19 mouse cellular contexts compared by ENCODE assay signal in the genomic region with DNA sequence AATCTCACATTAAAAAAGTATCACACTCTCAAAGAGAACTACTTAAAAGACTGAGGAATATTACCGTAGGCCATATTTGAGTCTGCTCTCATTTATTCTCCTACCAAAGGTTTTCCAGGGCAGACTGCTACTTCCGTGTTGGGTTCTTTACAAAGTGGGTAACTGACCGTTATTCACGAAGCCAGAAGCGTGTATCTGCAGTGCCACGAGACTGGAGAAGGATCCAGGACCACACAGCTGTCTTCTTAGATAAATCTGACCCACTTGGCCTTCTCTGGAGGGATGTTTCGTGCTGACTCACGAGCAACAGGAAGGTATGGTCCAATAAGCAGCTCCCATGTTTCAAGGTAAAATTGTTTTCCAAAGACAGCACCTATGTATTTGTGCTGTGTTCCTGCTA. TPM values are rescaled to one million over a fixed set of nuclear protein-coding genes. Genes with fewer than 3 reads are reported as not detected.
DNase-seq lines count a peak whose midpoint lies in the region; ATAC-seq and TF ChIP-seq lines count a peak whose summit lies in the region.
"Had no signal": no experiment of that assay in that cellular context is flagged by ENCODE, and none has a peak within 500 bp of the region (broad histone marks: within the 10 kb centered on the region; RNA-seq: fewer than 3 reads in every experiment).

No protein-coding gene starts in this region.

- no peak overlapping the region for H3K9ac ChIP-seq in lung, embryonic 14.5 days
- 0 out of 2 replicates have a peak overlapping the region, but pooled peaks have one; percentile 46 for H3K9ac ChIP-seq in liver, embryonic 13.5 days
- H3K9ac ChIP-seq in kidney, embryonic 16.5 days (replicated peaks; ENCODE audit: low read length), result no peak overlapping the region
- no peak overlapping the region for H3K9ac ChIP-seq in midbrain, embryonic 16.5 days (ENCODE audit: low read depth, low read length)
- no peak overlapping the region for H3K9ac ChIP-seq in intestine, embryonic 16.5 days (ENCODE audit: low read depth, low read length)
- H3K9ac ChIP-seq: forebrain, embryonic 15.5 days; heart, embryonic 12.5 days; hindbrain, embryonic 15.5 days; neural tube, embryonic 13.5 days had no signal

- H3K27ac ChIP-seq in lung, embryonic 14.5 days (ENCODE audit: low read depth), result peak overlapping the region; percentile 30
- peak overlapping the region; percentile 97 for H3K27ac ChIP-seq in liver, embryonic 13.5 days
- H3K27ac ChIP-seq in kidney, embryonic 16.5 days (ENCODE audit: low read length), result no peak overlapping the region
- H3K27ac ChIP-seq in midbrain, embryonic 16.5 days (ENCODE audit: low read length), result no peak overlapping the region
- no peak overlapping the region for H3K27ac ChIP-seq in intestine, embryonic 16.5 days (ENCODE audit: low read length)
- H3K27ac ChIP-seq: forebrain, embryonic 15.5 days; hindbrain, embryonic 15.5 days; neural tube, embryonic 13.5 days had no signal

- peaks cover 5% of the 10 kb centered on the region; the same call in 1 of the 2 replicates for H3K4me1 ChIP-seq in lung, embryonic 14.5 days (ENCODE audit: insufficient read depth)
- H3K4me1 ChIP-seq in liver, embryonic 13.5 days (replicated peaks), result peaks cover 48% of the 10 kb centered on the region
- H3K4me1 ChIP-seq in kidney, embryonic 16.5 days (ENCODE audit: insufficient read depth, low read length), result peaks cover 12% of the 10 kb centered on the region
- H3K4me1 ChIP-seq in midbrain, embryonic 16.5 days (ENCODE audit: control insufficient read depth, insufficient read depth, low read length), result peaks cover 18% of the 10 kb centered on the region
- H3K4me1 ChIP-seq in intestine, embryonic 16.5 days (ENCODE audit: control insufficient read depth, insufficient read depth, low read length), result peaks cover 2% of the 10 kb centered on the region; the same call in 1 of the 2 replicates

- H3K4me2 ChIP-seq in lung, embryonic 14.5 days, result no peak overlapping the region
- peak overlapping the region; percentile 97 for H3K4me2 ChIP-seq in liver, embryonic 13.5 days
- H3K4me2 ChIP-seq in kidney, embryonic 16.5 days (replicated peaks; ENCODE audit: low read depth, low read length), result no peak overlapping the region
- H3K4me2 ChIP-seq in midbrain, embryonic 16.5 days (ENCODE audit: low read length), result no peak overlapping the region
- no peak overlapping the region for H3K4me2 ChIP-seq in intestine, embryonic 16.5 days (ENCODE audit: low read depth, low read length)
- H3K4me2 ChIP-seq: forebrain, embryonic 15.5 days; heart, embryonic 12.5 days; midbrain, embryonic 11.5 days; neural tube, embryonic 13.5 days had no signal

- 84% methylated on average over 8 of the region's 8 CpGs for WGBS in lung, embryonic 14.5 days
- WGBS in liver, embryonic 13.5 days (ENCODE audit: insufficient replicate concordance), result 19% methylated on average over 8 of the region's 8 CpGs
- WGBS in kidney, embryonic 16.5 days, result 80% methylated on average over 8 of the region's 8 CpGs
- WGBS in midbrain, embryonic 16.5 days, result 86% methylated on average over 8 of the region's 8 CpGs
- 84% methylated on average over 8 of the region's 8 CpGs for WGBS in intestine, embryonic 16.5 days

- DNase-seq in lung, embryonic 14.5 days, result no peak
- DNase-seq in lung, postnatal 14 days, result no peak
- peak; percentile 83 for DNase-seq in c-Kit-negative CD71-positive TER-119-positive erythroid progenitor cells, embryonic 14.5 days (ENCODE audit: low read depth, low spot score)
- DNase-seq in liver, embryonic 13.5 days, result peak; percentile 68
- peak; percentile 54 to 75 for DNase-seq in spleen, postnatal 36 days (ENCODE audit: low spot score in 2 of 2)
- DNase-seq: cerebellum, postnatal 14 days; heart, postnatal 36 days; kidney, adult 11 months; kidney, postnatal 10 days; layer of hippocampus, adult 9-11 months; lung, postnatal 10 days had no signal

- no peak overlapping the region for H3K4me3 ChIP-seq in lung, embryonic 14.5 days (ENCODE audit: low read depth, low read length)
- peak overlapping the region; percentile 35 for H3K4me3 ChIP-seq in liver, embryonic 13.5 days (replicated peaks)
- no peak overlapping the region for H3K4me3 ChIP-seq in kidney, embryonic 16.5 days (ENCODE audit: low read length)
- no peak overlapping the region for H3K4me3 ChIP-seq in midbrain, embryonic 16.5 days (ENCODE audit: low read depth, low read length)
- no peak overlapping the region for H3K4me3 ChIP-seq in intestine, embryonic 16.5 days (ENCODE audit: low read length)
- H3K4me3 ChIP-seq: forebrain, embryonic 15.5 days; heart, embryonic 12.5 days; hindbrain, embryonic 15.5 days; neural tube, embryonic 13.5 days had no signal

- no peaks in the 10 kb centered on the region for H3K36me3 ChIP-seq in lung, embryonic 14.5 days (ENCODE audit: insufficient read depth)
- H3K36me3 ChIP-seq in liver, embryonic 13.5 days, result peaks cover 5% of the 10 kb centered on the region; the same call in 1 of the 2 replicates
- H3K36me3 ChIP-seq in kidney, embryonic 16.5 days (ENCODE audit: insufficient read depth, low read length), result no peaks in the 10 kb centered on the region
- H3K36me3 ChIP-seq in midbrain, embryonic 16.5 days (ENCODE audit: control insufficient read depth, insufficient read depth, low read length), result no peaks in the 10 kb centered on the region
- no peaks in the 10 kb centered on the region for H3K36me3 ChIP-seq in intestine, embryonic 16.5 days (ENCODE audit: control insufficient read depth, insufficient read depth, low read length)
- H3K36me3 ChIP-seq: forebrain, embryonic 15.5 days; heart, embryonic 12.5 days; hindbrain, embryonic 15.5 days had no signal

- H3K9me3 ChIP-seq in lung, embryonic 14.5 days (ENCODE audit: low read depth, low read length), result no peaks in the 10 kb centered on the region
- no peaks in the 10 kb centered on the region for H3K9me3 ChIP-seq in liver, embryonic 13.5 days (replicated peaks)
- H3K9me3 ChIP-seq in kidney, embryonic 16.5 days (ENCODE audit: low read length), result no peaks in the 10 kb centered on the region
- H3K9me3 ChIP-seq in midbrain, embryonic 16.5 days (replicated peaks; ENCODE audit: control insufficient read depth, low read length, poor library complexity, severe bottlenecking), result no peaks in the 10 kb centered on the region
- H3K9me3 ChIP-seq in intestine, embryonic 16.5 days (ENCODE audit: control insufficient read depth, low read length), result no peaks in the 10 kb centered on the region
- H3K9me3 ChIP-seq: forebrain, embryonic 15.5 days; heart, embryonic 12.5 days; hindbrain, embryonic 15.5 days; neural tube, embryonic 13.5 days had no signal

- no peaks in the 10 kb centered on the region for H3K27me3 ChIP-seq in lung, embryonic 14.5 days (ENCODE audit: insufficient read depth, low read length)
- no peaks in the 10 kb centered on the region for H3K27me3 ChIP-seq in liver, embryonic 13.5 days
- no peaks in the 10 kb centered on the region for H3K27me3 ChIP-seq in kidney, embryonic 16.5 days (ENCODE audit: insufficient read depth, low read length)
- H3K27me3 ChIP-seq in midbrain, embryonic 16.5 days (ENCODE audit: control insufficient read depth, insufficient read depth, low read depth, low read length), result no peaks in the 10 kb centered on the region
- H3K27me3 ChIP-seq in intestine, embryonic 16.5 days (replicated peaks; ENCODE audit: control insufficient read depth, insufficient read depth, low read length), result no peaks in the 10 kb centered on the region
- H3K27me3 ChIP-seq: forebrain, embryonic 15.5 days; heart, embryonic 12.5 days; hindbrain, embryonic 15.5 days; neural tube, embryonic 13.5 days had no signal

- ATAC-seq in lung, embryonic 14.5 days (ENCODE audit: insufficient read depth), result no peak
- ATAC-seq in liver, embryonic 13.5 days (ENCODE audit: low read depth), result peak; percentile 71
- no peak for ATAC-seq in kidney, embryonic 16.5 days (ENCODE audit: low FRiP score, low TSS enrichment)
- no peak for ATAC-seq in midbrain, embryonic 16.5 days
- no peak for ATAC-seq in intestine, embryonic 16.5 days
- ATAC-seq: forebrain, embryonic 15.5 days had no signal

- TF ChIP-seq CTCF in lung, embryonic 14.5 days (IDR thresholded peaks at IDR 0.05; ENCODE audit: low read depth), result no peak

RNA-seq across cellular contexts. Expression of a gene that starts 1.8 kb away (rescaled TPM):
- 59.5 and 61.9 TPM in 2 replicates for polyA plus RNA-seq in lung, embryonic 14.5 days (2014; fragmentation: Nextera tagmentation; extraction: Ambion mirVana)
- 23.0 and 23.7 TPM in 2 replicates for polyA plus RNA-seq in liver, embryonic 13.5 days (2015; fragmentation: Nextera tagmentation; extraction: Ambion mirVana)
- polyA plus RNA-seq in kidney, embryonic 16.5 days (2015; fragmentation: Nextera tagmentation; extraction: Ambion mirVana), result 33.5 and 35.1 TPM in 2 replicates
- 53.8 and 64.8 TPM in 2 replicates for polyA plus RNA-seq in midbrain, embryonic 16.5 days (2015; fragmentation: Nextera tagmentation; extraction: Ambion mirVana)
- 18.2 and 19.8 TPM in 2 replicates for polyA plus RNA-seq in intestine, embryonic 16.5 days (2015; fragmentation: Nextera tagmentation; extraction: Ambion mirVana)

Comparison
In these comparisons a context has a peak if more than half of its experiments do, and no peak if none do; other contexts are left out.
1. DNase-seq: peak in c-Kit-negative CD71-positive TER-119-positive erythroid progenitor cells, embryonic 14.5 days (single experiment), liver, embryonic 13.5 days (single experiment) and spleen, postnatal 36 days (2 of 2); none in lung, embryonic 14.5 days (single experiment) and lung, postnatal 14 days (single experiment).
2. H3K27ac ChIP-seq: peak in lung, embryonic 14.5 days (single experiment) and liver, embryonic 13.5 days (single experiment); none in kidney, embryonic 16.5 days (single experiment), midbrain, embryonic 16.5 days (single experiment) and intestine, embryonic 16.5 days (single experiment).